Mouse (Mus musculus) testis, adult 2 months (tissue): ENCODE results near the gene Mgea5.

Experiments used
- CTCF ChIP-seq: fragments of 200-500 bp; IDR thresholded peaks from 2 replicates; pipeline ENCODE4 v1.5.1; 2012; ENCODE audit warnings: low read depth, mild to moderate bottlenecking, inconsistent platforms, low read length, moderate library complexity; ENCODE audit not compliant: control insufficient read depth, insufficient read depth, insufficient replicate concordance
- POLR2A ChIP-seq: fragments of 200-500 bp; IDR thresholded peaks from 2 replicates; pipeline ENCODE4 v1.6.1; 2012; ENCODE audit warnings: low read depth, mild to moderate bottlenecking, inconsistent platforms, low read length, moderate library complexity; ENCODE audit not compliant: control insufficient read depth

DNA sequence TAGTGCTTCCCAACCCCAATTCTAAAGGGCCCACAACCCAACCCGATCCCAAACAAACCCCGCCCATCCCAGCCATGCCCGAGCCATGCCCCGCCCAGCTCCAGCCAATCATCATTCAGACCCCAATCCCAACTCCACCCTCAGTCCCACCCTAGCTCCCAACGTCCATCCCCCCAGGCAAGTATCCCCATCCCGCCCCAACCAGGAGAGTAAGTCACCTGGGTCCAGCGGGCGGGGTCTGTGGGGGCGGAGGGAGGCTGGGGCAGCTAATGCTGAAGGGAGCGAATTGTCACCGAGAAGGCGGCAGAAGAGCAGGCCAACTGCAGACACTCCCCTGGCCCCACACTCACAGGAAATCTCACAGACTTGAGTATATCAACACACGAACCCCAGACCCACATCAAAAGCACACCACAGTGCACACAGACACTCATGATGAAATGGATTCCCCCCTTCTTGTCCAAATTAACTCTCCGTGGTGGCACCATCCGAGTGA, 12.5 kb upstream of the Mgea5 start:
- TF ChIP-seq POLR2A (no peak), CTCF (no peak)
